Mouse (Mus musculus) hindbrain, embryonic 11.5 days (tissue): ENCODE data around the gene Olfr802. TPM values are rescaled to one million over a fixed set of nuclear protein-coding genes. Genes with fewer than 3 reads are reported as not detected.

Source experiments
- polyA plus RNA-seq: library from polyadenylated mRNA; unstranded; fragments of >200 nt; fragmentation: Nextera tagmentation; extraction: Ambion mirVana; gene quantifications from 2 replicates; pipeline ENCODE4 v1.2.1, GENCODE M21; 2014

Olfr802 gene
- polyA plus RNA-seq, 1 experiment from 2014 or later, result not detected

Other genes with a start within 250 kb of the Olfr802 start
- not detected in 2 replicates for gene Olfr787, start 226.3 kb downstream of the Olfr802 start, polyA plus RNA-seq
- gene Olfr788, start 217.2 kb downstream of the Olfr802 start, polyA plus RNA-seq, result not detected in 2 replicates
- not detected in 2 replicates for gene Olfr789, start 203.4 kb downstream of the Olfr802 start, polyA plus RNA-seq
- not detected in 2 replicates for gene Olfr790, start 189.7 kb downstream of the Olfr802 start, polyA plus RNA-seq
- gene Olfr791, start 166.4 kb downstream of the Olfr802 start, polyA plus RNA-seq, result not detected in 2 replicates
- not detected in 2 replicates for gene Olfr792, start 149.0 kb downstream of the Olfr802 start, polyA plus RNA-seq
- gene Olfr794, start 120.5 kb downstream of the Olfr802 start, polyA plus RNA-seq, result not detected in 2 replicates
- gene Olfr796, start 75.6 kb downstream of the Olfr802 start, polyA plus RNA-seq, result not detected in 2 replicates
- not detected in 2 replicates for gene Olfr798, start 60.2 kb downstream of the Olfr802 start, polyA plus RNA-seq
- not detected in 2 replicates for gene Olfr799, start 50.7 kb downstream of the Olfr802 start, polyA plus RNA-seq
- gene Olfr800, start 30.5 kb downstream of the Olfr802 start, polyA plus RNA-seq, result not detected in 2 replicates
- gene Olfr801, start 14.3 kb downstream of the Olfr802 start, polyA plus RNA-seq, result not detected in 2 replicates
- not detected in 2 replicates for gene Olfr803, start 6.1 kb upstream of the Olfr802 start, polyA plus RNA-seq
- gene Olfr804, start 15.0 kb upstream of the Olfr802 start, polyA plus RNA-seq, result not detected in 2 replicates
- gene Olfr805, start 41.2 kb upstream of the Olfr802 start, polyA plus RNA-seq, result not detected in 2 replicates
- gene Olfr806, start 53.8 kb upstream of the Olfr802 start, polyA plus RNA-seq, result not detected in 2 replicates
- gene Olfr807, start 69.6 kb upstream of the Olfr802 start, polyA plus RNA-seq, result not detected in 2 replicates
- gene Olfr808, start 77.3 kb upstream of the Olfr802 start, polyA plus RNA-seq, result not detected in 2 replicates
- not detected in 2 replicates for gene Olfr809, start 86.5 kb upstream of the Olfr802 start, polyA plus RNA-seq
- not detected in 2 replicates for gene Olfr810, start 106.7 kb upstream of the Olfr802 start, polyA plus RNA-seq
- gene Olfr811, start 116.2 kb upstream of the Olfr802 start, polyA plus RNA-seq, result not detected in 2 replicates
- gene Olfr812, start 157.9 kb upstream of the Olfr802 start, polyA plus RNA-seq, result not detected in 2 replicates
- not detected in 2 replicates for gene Olfr813, start 167.2 kb upstream of the Olfr802 start, polyA plus RNA-seq
- not detected in 2 replicates for gene Olfr814, start 191.7 kb upstream of the Olfr802 start, polyA plus RNA-seq
- not detected in 2 replicates for gene Olfr815, start 217.7 kb upstream of the Olfr802 start, polyA plus RNA-seq
- gene Olfr816, start 227.4 kb upstream of the Olfr802 start, polyA plus RNA-seq, result not detected in 2 replicates